Mouse (Mus musculus) heart, embryonic 12.5 days (tissue): Measurements from ENCODE around the gene Casp6. TPM values are rescaled to one million over a fixed set of nuclear protein-coding genes. Genes with fewer than 3 reads are reported as not detected.

ENCODE experiments used
- ATAC-seq: fragments of 200-750 bp; cut with Nextera tagmentation; 2 replicates; pipeline ENCODE4 v1.8.0; 2017; ENCODE audit warnings: moderate TSS enrichment, moderate library complexity; ENCODE audit not compliant: insufficient number of reproducible peaks, low FRiP score
- H3K27ac ChIP-seq: fragments of 300-500 bp; sonication (generic); 2 replicates; pipeline ENCODE4 v1.5.1; 2016; ENCODE audit warnings: mild to moderate bottlenecking, moderate library complexity; ENCODE audit not compliant: poor library complexity, severe bottlenecking
- H3K27me3 ChIP-seq: fragments of 300-500 bp; sonication (generic); replicated peaks from 2 replicates; pipeline ENCODE4 v1.6.1; 2016; ENCODE audit warnings: mild to moderate bottlenecking, moderate library complexity
- H3K36me3 ChIP-seq: fragments of 300-500 bp; sonication (generic); 2 replicates; pipeline ENCODE4 v1.6.1; 2016; ENCODE audit warnings: mild to moderate bottlenecking, moderate library complexity
- H3K4me1 ChIP-seq: fragments of 300-500 bp; sonication (generic); replicated peaks from 2 replicates; pipeline ENCODE4 v1.6.1; 2016; ENCODE audit warnings: mild to moderate bottlenecking
- H3K4me2 ChIP-seq: fragments of 300-500 bp; sonication (generic); 2 replicates; pipeline ENCODE4 v1.6.1; 2016; ENCODE audit warnings: mild to moderate bottlenecking, moderate library complexity
- H3K4me3 ChIP-seq: fragments of 300-500 bp; sonication (generic); 2 replicates; pipeline ENCODE4 v1.5.1; 2016; ENCODE audit warnings: mild to moderate bottlenecking
- H3K9ac ChIP-seq: fragments of 300-500 bp; sonication (generic); 2 replicates; pipeline ENCODE4 v1.6.1; 2016; ENCODE audit warnings: mild to moderate bottlenecking, moderate library complexity
- H3K9me3 ChIP-seq: fragments of 300-500 bp; sonication (generic); replicated peaks from 2 replicates; pipeline ENCODE4 v1.6.1; 2016; ENCODE audit warnings: mild to moderate bottlenecking, moderate library complexity
- WGBS: fragments of 180-500 bp; shearing (Covaris S2); methylation state at CpG from one replicate; pipeline ENCODE4 v1.1.7; 2016; 5-methylcytosine and 5-hydroxymethylcytosine counted together
- polyA plus RNA-seq: library from polyadenylated mRNA; unstranded; fragments of >200 nt; fragmentation: Nextera tagmentation; extraction: Ambion mirVana; gene quantifications from 2 replicates; pipeline ENCODE4 v1.2.1, GENCODE M21; 2016

Gene Casp6
- 74.8 and 83.4 TPM in 2 replicates for polyA plus RNA-seq

GRCm38 (mm10) chr3:129901271-129901809, at the start of gene Casp6:
TSS of gene Casp6 (plus strand) at chr3:129901425.
- peak within 1 kb of the TSS; percentile 66 for H3K4me3 ChIP-seq
- H3K36me3 ChIP-seq, result peaks cover 13% of the 10 kb centered on the region
- ATAC-seq, result peak; percentile 91
- WGBS, result under 1% methylated on average over 34 of the region's 34 CpGs
- peak within 1 kb of the TSS; percentile 77 for H3K9ac ChIP-seq
- peak within 1 kb of the TSS; percentile 78 for H3K27ac ChIP-seq
- H3K9me3 ChIP-seq, result no peaks in the 10 kb centered on the region; the same call in 1 of the 2 replicates
- no peaks in the 10 kb centered on the region for H3K27me3 ChIP-seq
- H3K4me1 ChIP-seq, result peaks cover 45% of the 10 kb centered on the region
- H3K4me2 ChIP-seq, result peak within 1 kb of the TSS; percentile 72

GRCm38 (mm10) chr3:129862592-129862991, 38.6 kb upstream of the Casp6 start:
- H3K27me3 ChIP-seq, result no peaks in the 10 kb centered on the region
- ATAC-seq, result no peak
- no peak overlapping the region for H3K27ac ChIP-seq
- no peak overlapping the region for H3K4me3 ChIP-seq
- no peaks in the 10 kb centered on the region for H3K36me3 ChIP-seq
- 65% methylated on average over 2 of the region's 2 CpGs for WGBS
- no peak overlapping the region for H3K4me2 ChIP-seq
- no peaks in the 10 kb centered on the region for H3K4me1 ChIP-seq
- peaks cover 15% of the 10 kb centered on the region for H3K9me3 ChIP-seq
- H3K9ac ChIP-seq, result no peak overlapping the region

- 39% methylated on average over 14 of the region's 14 CpGs for WGBS
- Histone ChIP-seq H3K9me3 (peaks cover 7% of the 10 kb centered on the region), H3K27ac (no peak overlapping the region), H3K27me3 (no peaks in the 10 kb centered on the region), H3K4me2 (no peak overlapping the region), H3K4me1 (no peaks in the 10 kb centered on the region), H3K36me3 (no peaks in the 10 kb centered on the region), H3K9ac (no peak overlapping the region), H3K4me3 (no peak overlapping the region)
- no peak for ATAC-seq
Observed at GRCm38 (mm10) chr3:129863698-129864097, 37.5 kb upstream of the Casp6 start.

- Histone ChIP-seq H3K4me2 (no peak overlapping the region), H3K27me3 (0 out of 2 replicates have a peak, but pooled peaks cover 6% of the 10 kb centered on the region), H3K36me3 (no peaks in the 10 kb centered on the region), H3K4me1 (0 out of 2 replicates have a peak, but pooled peaks cover 12% of the 10 kb centered on the region), H3K9me3 (no peaks in the 10 kb centered on the region), H3K27ac (no peak overlapping the region), H3K4me3 (no peak overlapping the region), H3K9ac (no peak overlapping the region)
- ATAC-seq, result no peak
- 88% methylated on average over 10 of the region's 10 CpGs for WGBS
Observed at GRCm38 (mm10) chr3:129877327-129877726, 23.9 kb upstream of the Casp6 start.

GRCm38 (mm10) chr3:129878405-129879021, 22.7 kb upstream of the Casp6 start, which contains the start of gene Pla2g12a:
TSS of gene Pla2g12a (plus strand) at chr3:129878606.
- H3K27me3 ChIP-seq, result 0 out of 2 replicates have a peak, but pooled peaks cover 6% of the 10 kb centered on the region
- 0 out of 2 replicates have a peak, but pooled peaks cover 12% of the 10 kb centered on the region for H3K4me1 ChIP-seq
- no peaks in the 10 kb centered on the region for H3K9me3 ChIP-seq
- H3K9ac ChIP-seq, result peak within 1 kb of the TSS; percentile 88
- H3K27ac ChIP-seq, result peak within 1 kb of the TSS; percentile 77
- WGBS, result under 1% methylated on average over 65 of the region's 66 CpGs
- peak within 1 kb of the TSS; percentile 73 for H3K4me3 ChIP-seq
- no peaks in the 10 kb centered on the region for H3K36me3 ChIP-seq
- ATAC-seq, result peak; percentile 87
- peak within 1 kb of the TSS; percentile 96 for H3K4me2 ChIP-seq

GRCm38 (mm10) chr3:129879131-129879757, 22.0 kb upstream of the Casp6 start:
- peak overlapping the region; percentile 77 for H3K27ac ChIP-seq
- peak overlapping the region; percentile 73 for H3K4me3 ChIP-seq
- no peaks in the 10 kb centered on the region for H3K36me3 ChIP-seq
- WGBS, result under 1% methylated on average over 25 of the region's 25 CpGs
- H3K9me3 ChIP-seq, result no peaks in the 10 kb centered on the region
- 0 out of 2 replicates have a peak, but pooled peaks cover 6% of the 10 kb centered on the region for H3K27me3 ChIP-seq
- peak overlapping the region; percentile 96 for H3K4me2 ChIP-seq
- 0 out of 2 replicates have a peak, but pooled peaks cover 12% of the 10 kb centered on the region for H3K4me1 ChIP-seq
- H3K9ac ChIP-seq, result peak overlapping the region; percentile 88
- ATAC-seq, result peak; percentile 67

GRCm38 (mm10) chr3:129879913-129880312, 21.3 kb upstream of the Casp6 start:
- ATAC-seq, result no peak
- 85% methylated on average over 2 of the region's 2 CpGs for WGBS

GRCm38 (mm10) chr3:129880925-129881593, 20.2 kb upstream of the Casp6 start:
- 46% methylated on average over 8 of the region's 8 CpGs for WGBS
- Histone ChIP-seq H3K27ac (no peak overlapping the region), H3K9me3 (no peaks in the 10 kb centered on the region), H3K9ac (no peak overlapping the region), H3K36me3 (no peaks in the 10 kb centered on the region), H3K4me2 (no peak overlapping the region), H3K4me3 (no peak overlapping the region), H3K4me1 (peaks cover 23% of the 10 kb centered on the region), H3K27me3 (0 out of 2 replicates have a peak, but pooled peaks cover 6% of the 10 kb centered on the region)
- no peak for ATAC-seq

More at GRCm38 (mm10) chr3:129879913-129880312, 21.3 kb upstream of the Casp6 start:
- Histone ChIP-seq H3K4me1 (peaks cover 14% of the 10 kb centered on the region; the same call in 1 of the 2 replicates), H3K9me3 (no peaks in the 10 kb centered on the region), H3K4me3 (peak overlapping the region; percentile 73), H3K9ac (no peak overlapping the region), H3K4me2 (peak overlapping the region; percentile 96), H3K36me3 (no peaks in the 10 kb centered on the region), H3K27me3 (0 out of 2 replicates have a peak, but pooled peaks cover 6% of the 10 kb centered on the region), H3K27ac (no peak overlapping the region)

GRCm38 (mm10) chr3:129885577-129885976, 15.6 kb upstream of the Casp6 start:
- Histone ChIP-seq H3K27ac (no peak overlapping the region), H3K27me3 (no peaks in the 10 kb centered on the region), H3K9me3 (no peaks in the 10 kb centered on the region), H3K4me3 (no peak overlapping the region), H3K9ac (no peak overlapping the region), H3K4me2 (no peak overlapping the region), H3K36me3 (peaks cover 6% of the 10 kb centered on the region; the same call in 1 of the 2 replicates), H3K4me1 (peaks cover 19% of the 10 kb centered on the region)
- no peak for ATAC-seq
- 38% methylated on average over 9 of the region's 9 CpGs for WGBS

- no peaks in the 10 kb centered on the region for H3K9me3 ChIP-seq
- no peak overlapping the region for H3K9ac ChIP-seq
- H3K4me3 ChIP-seq, result no peak overlapping the region
- ATAC-seq, result no peak
- 76% methylated on average over 5 of the region's 5 CpGs for WGBS
- no peak overlapping the region; the same call in 1 of the 2 replicates for H3K27ac ChIP-seq
- H3K4me2 ChIP-seq, result no peak overlapping the region
- peaks cover 11% of the 10 kb centered on the region for H3K4me1 ChIP-seq
- peaks cover 12% of the 10 kb centered on the region for H3K36me3 ChIP-seq
- no peaks in the 10 kb centered on the region for H3K27me3 ChIP-seq
Observed at GRCm38 (mm10) chr3:129886430-129886829, 14.8 kb upstream of the Casp6 start.
